Mouse (Mus musculus) lung, embryonic 14.5 days (tissue): ENCODE data around the gene Iah1. TPM values are rescaled to one million over a fixed set of nuclear protein-coding genes. Genes with fewer than 3 reads are reported as not detected.

Source experiments
- ATAC-seq: fragments of 200-750 bp; cut with Nextera tagmentation; 2 replicates; pipeline ENCODE4 v1.8.0; 2017; ENCODE audit warnings: mild to moderate bottlenecking, moderate TSS enrichment, moderate library complexity; ENCODE audit not compliant: insufficient read depth
- DNase-seq: peaks from one replicate; pipeline ENCODE4 v3.0.0-alpha.2; 2015
- H3K27ac ChIP-seq: fragments of 300-500 bp; sonication (generic); 2 replicates; pipeline ENCODE4 v1.5.1; 2014; ENCODE audit warnings: low read depth, mild to moderate bottlenecking, moderate library complexity
- H3K27me3 ChIP-seq: fragments of 300-500 bp; sonication (generic); 2 replicates; pipeline ENCODE4 v1.6.1; 2014; ENCODE audit warnings: low read length, control low read depth; ENCODE audit not compliant: insufficient read depth
- H3K36me3 ChIP-seq: fragments of 300-500 bp; sonication (generic); 2 replicates; pipeline ENCODE4 v1.6.1; 2014; ENCODE audit warnings: control low read depth; ENCODE audit not compliant: insufficient read depth
- H3K4me1 ChIP-seq: fragments of 300-500 bp; sonication (generic); 2 replicates; pipeline ENCODE4 v1.6.1; 2014; ENCODE audit warnings: antibody characterized with exemption, control low read depth; ENCODE audit not compliant: insufficient read depth
- H3K4me2 ChIP-seq: fragments of 300-500 bp; sonication (generic); 2 replicates; pipeline ENCODE4 v1.6.1; 2014; ENCODE audit warnings: mild to moderate bottlenecking
- H3K4me3 ChIP-seq: fragments of 300-500 bp; sonication (generic); 2 replicates; pipeline ENCODE4 v1.5.1; 2014; ENCODE audit warnings: low read depth, low read length
- H3K9ac ChIP-seq: fragments of 300-500 bp; sonication (generic); 2 replicates; pipeline ENCODE4 v1.6.1; 2014
- H3K9me3 ChIP-seq: fragments of 300-500 bp; sonication (generic); 2 replicates; pipeline ENCODE4 v1.6.1; 2016; ENCODE audit warnings: low read depth, low read length, control low read depth
- CTCF ChIP-seq: IDR thresholded peaks from 2 replicates; pipeline ENCODE4 v1.5.1; 2016; ENCODE audit warnings: antibody characterized with exemption, low read depth
- WGBS: fragments of 180-500 bp; shearing (Covaris S2); extraction: QIAGEN DNeasy Blood & Tissue Kit; methylation state at CpG from one replicate; pipeline ENCODE4 v1.1.7; 2014; 5-methylcytosine and 5-hydroxymethylcytosine counted together
- polyA plus RNA-seq: library from polyadenylated mRNA; unstranded; fragments of >200 nt; fragmentation: Nextera tagmentation; extraction: Ambion mirVana; gene quantifications from 2 replicates; pipeline ENCODE4 v1.2.1, GENCODE M21; 2014

The Iah1 gene
- polyA plus RNA-seq, 1 experiment from 2014 or later, result 58.8 TPM

DNA sequence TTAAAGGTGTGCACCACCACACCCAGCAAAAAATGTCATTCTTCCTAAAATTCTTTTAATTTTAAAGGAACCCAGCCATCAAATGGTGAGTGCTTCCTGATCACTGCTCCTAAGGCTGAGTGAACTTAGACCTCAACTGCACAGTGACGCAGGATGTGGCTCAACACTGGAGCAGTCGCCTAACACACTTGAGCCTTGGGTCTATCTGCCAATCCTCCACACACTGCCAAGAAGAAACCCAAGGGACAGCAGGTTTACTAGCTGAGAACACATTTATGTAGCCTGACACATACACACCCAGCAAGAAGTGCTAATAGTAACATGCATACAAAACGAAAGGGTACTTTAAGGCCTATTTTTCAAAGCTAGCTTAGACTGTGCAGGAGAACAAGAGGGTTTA is 10.1 kb downstream of the Iah1 start:
- no peak overlapping the region for H3K4me3 ChIP-seq
- no peaks in the 10 kb centered on the region for H3K4me1 ChIP-seq
- H3K9me3 ChIP-seq, result no peaks in the 10 kb centered on the region
- ATAC-seq (no peak), DNase-seq (no peak)
- H3K9ac ChIP-seq, result no peak overlapping the region
- no peaks in the 10 kb centered on the region for H3K27me3 ChIP-seq
- H3K36me3 ChIP-seq, result peaks cover 89% of the 10 kb centered on the region
- H3K27ac ChIP-seq, result no peak overlapping the region
- no peak for TF ChIP-seq CTCF
- no peak overlapping the region for H3K4me2 ChIP-seq
- WGBS, result 95% methylated on average over 3 of the region's 3 CpGs

DNA sequence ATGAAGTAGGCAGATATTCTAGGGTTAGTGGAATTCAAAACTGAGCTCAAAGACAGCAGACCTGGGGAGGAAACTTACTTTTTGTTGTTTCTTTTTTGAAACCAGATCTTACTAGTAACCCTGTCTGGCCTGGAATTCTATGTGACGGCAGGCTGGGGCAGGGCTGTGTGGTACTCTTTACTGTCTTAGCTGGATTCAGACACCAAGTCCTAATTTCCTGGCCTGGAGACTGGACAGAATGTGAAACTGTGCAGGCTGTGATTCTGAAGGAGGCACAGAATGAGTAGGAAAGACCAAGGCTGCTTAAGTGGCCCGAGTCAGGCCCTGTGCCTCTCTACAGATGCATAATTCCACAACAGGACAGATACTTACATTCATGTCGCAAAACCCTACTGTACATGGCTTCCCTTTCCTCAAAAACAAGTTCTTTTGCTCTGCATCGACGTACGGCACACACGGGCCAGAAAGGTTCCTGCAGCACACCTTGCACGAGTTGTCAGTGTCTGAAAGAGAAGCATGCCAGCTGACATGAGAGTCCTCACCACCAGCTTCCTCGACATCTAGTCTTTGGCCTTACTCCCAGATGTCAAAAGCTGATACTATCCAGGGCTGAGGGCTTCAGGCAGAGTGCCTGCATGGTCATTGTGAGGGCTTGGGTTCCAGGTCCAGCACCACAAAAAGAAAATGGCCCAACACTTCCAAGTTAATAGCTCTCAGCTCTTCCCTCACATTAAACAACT is 13.6 kb downstream of the Iah1 start:
- H3K9me3 ChIP-seq, result no peaks in the 10 kb centered on the region
- ATAC-seq (no peak), DNase-seq (no peak)
- no peaks in the 10 kb centered on the region for H3K27me3 ChIP-seq
- H3K4me3 ChIP-seq, result no peak overlapping the region
- 89% methylated on average over 9 of the region's 9 CpGs for whole genome bisulfite sequencing
- H3K4me1 ChIP-seq, result no peaks in the 10 kb centered on the region
- H3K27ac ChIP-seq, result no peak overlapping the region
- H3K4me2 ChIP-seq, result no peak overlapping the region
- peaks cover 86% of the 10 kb centered on the region for H3K36me3 ChIP-seq
- no peak for TF ChIP-seq CTCF
- no peak overlapping the region for H3K9ac ChIP-seq

DNA sequence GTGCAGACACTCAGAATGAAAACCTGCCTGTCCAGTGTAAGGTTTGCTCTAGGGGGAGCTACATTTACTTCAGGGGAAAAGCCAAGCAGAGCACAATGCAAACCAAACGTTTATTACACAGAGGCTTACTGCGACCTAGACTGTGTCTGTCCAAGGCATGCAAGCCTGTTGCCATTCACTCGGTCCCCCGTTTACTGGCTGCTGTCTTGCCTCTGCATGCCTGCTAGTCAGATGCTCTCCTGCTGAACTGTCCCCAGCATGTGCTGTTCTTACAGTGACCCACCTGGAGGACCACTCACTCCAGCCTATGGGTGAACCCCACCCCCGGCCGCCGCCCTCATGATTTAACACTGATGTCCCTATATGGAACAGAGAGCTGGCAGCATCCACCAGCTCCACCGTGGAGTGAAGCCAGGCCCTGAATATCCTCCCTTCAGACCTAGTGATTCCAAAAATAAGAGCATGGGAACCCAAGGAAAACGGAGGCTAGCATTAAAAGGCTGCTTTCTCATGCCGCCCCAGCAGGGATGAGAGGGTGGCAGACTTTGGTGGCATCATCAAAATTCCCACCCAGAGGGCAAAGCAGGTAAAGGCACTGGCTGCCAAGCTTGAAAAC is 14.9 kb downstream of the Iah1 start:
- Histone ChIP-seq H3K36me3 (peaks cover 86% of the 10 kb centered on the region), H3K4me1 (no peaks in the 10 kb centered on the region), H3K9ac (no peak overlapping the region; the same call in 1 of the 2 replicates), H3K27ac (no peak overlapping the region), H3K4me2 (no peak overlapping the region), H3K9me3 (no peaks in the 10 kb centered on the region), H3K27me3 (no peaks in the 10 kb centered on the region), H3K4me3 (no peak overlapping the region)
- no peak for DNase-seq
- WGBS, result 85% methylated on average over 10 of the region's 10 CpGs
- no peak for ATAC-seq
- no peak for TF ChIP-seq CTCF

- H3K4me1 ChIP-seq, result no peaks in the 10 kb centered on the region
- no peak for DNase-seq
- 80% methylated on average over 6 of the region's 6 CpGs for WGBS
Measured at GRCm38 (mm10) chr12:21331711-21332110, 15.5 kb downstream of the Iah1 start.

DNA sequence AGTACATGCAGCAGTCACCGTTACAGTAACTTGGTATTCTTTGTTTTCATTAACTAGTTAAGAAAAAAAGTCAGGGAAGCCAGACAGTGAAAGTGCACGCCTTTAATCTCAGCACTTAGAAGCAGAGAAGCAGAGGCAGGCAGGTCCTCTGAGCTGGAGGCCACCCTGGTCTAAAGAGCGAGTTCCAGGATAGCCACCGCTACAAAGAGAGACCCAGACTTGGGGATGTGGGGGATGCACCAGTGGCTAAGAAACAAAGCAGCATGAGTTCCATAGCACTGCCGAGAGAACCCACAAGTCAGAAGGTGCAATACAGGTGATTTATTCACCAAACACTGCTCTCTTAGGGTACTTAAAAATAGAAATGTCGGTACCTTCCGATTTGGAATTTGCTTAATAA is 16.8 kb downstream of the Iah1 start:
- 85% methylated on average over 7 of the region's 7 CpGs for WGBS
- no peak overlapping the region for H3K4me2 ChIP-seq
- ATAC-seq, result no peak
- H3K4me3 ChIP-seq, result no peak overlapping the region
- no peaks in the 10 kb centered on the region for H3K9me3 ChIP-seq
- DNase-seq, result no peak
- no peak overlapping the region for H3K9ac ChIP-seq
- H3K27ac ChIP-seq, result no peak overlapping the region
- no peaks in the 10 kb centered on the region for H3K27me3 ChIP-seq
- no peaks in the 10 kb centered on the region for H3K4me1 ChIP-seq
- TF ChIP-seq CTCF, result no peak
- H3K36me3 ChIP-seq, result peaks cover 83% of the 10 kb centered on the region

More at GRCm38 (mm10) chr12:21331711-21332110, 15.5 kb downstream of the Iah1 start:
- Histone ChIP-seq H3K36me3 (peaks cover 86% of the 10 kb centered on the region), H3K27ac (no peak overlapping the region), H3K27me3 (no peaks in the 10 kb centered on the region), H3K9me3 (no peaks in the 10 kb centered on the region), H3K4me2 (no peak overlapping the region), H3K9ac (no peak overlapping the region), H3K4me3 (no peak overlapping the region)
- no peak for ATAC-seq
- no peak for TF ChIP-seq CTCF

GRCm38 (mm10) chr12:21333766-21334165 is 17.6 kb downstream of the Iah1 start:
- Histone ChIP-seq H3K36me3 (peaks cover 80% of the 10 kb centered on the region), H3K4me3 (no peak overlapping the region), H3K9me3 (no peaks in the 10 kb centered on the region), H3K27ac (no peak overlapping the region), H3K4me1 (no peaks in the 10 kb centered on the region), H3K4me2 (no peak overlapping the region), H3K27me3 (no peaks in the 10 kb centered on the region), H3K9ac (no peak overlapping the region)
- 92% methylated on average over 5 of the region's 5 CpGs for WGBS
- no peak for TF ChIP-seq CTCF
- DNase-seq, result no peak
- ATAC-seq, result no peak

GRCm38 (mm10) chr12:21335869-21336268 is 19.7 kb downstream of the Iah1 start:
- no peak overlapping the region for H3K4me2 ChIP-seq
- no peak for DNase-seq
- ATAC-seq, result no peak
- no peaks in the 10 kb centered on the region for H3K27me3 ChIP-seq
- no peaks in the 10 kb centered on the region for H3K4me1 ChIP-seq
- H3K9ac ChIP-seq, result no peak overlapping the region
- no peak overlapping the region for H3K4me3 ChIP-seq
- WGBS, result 87% methylated on average over 7 of the region's 7 CpGs
- no peak overlapping the region for H3K27ac ChIP-seq
- H3K9me3 ChIP-seq, result no peaks in the 10 kb centered on the region
- peaks cover 79% of the 10 kb centered on the region for H3K36me3 ChIP-seq
- no peak for TF ChIP-seq CTCF
